Mouse (Mus musculus) lung, adult 18-20 months (tissue): ENCODE measurements at regions not wholly inside any gene's neighbourhood (a gene's known extent, or its start where the extent isn't known, plus 50 kb on each side); places are given as distances from the start of the nearest gene placed in this dataset.

Experiments
- DNase-seq, 2 experiments: peaks; one replicate each; pipeline ENCODE4 v3.0.0; 2022; ENCODE audit warnings: mixed read lengths in 2 of 2

- no peak for DNase-seq
These were observed 60.7 kb downstream of the Ifng start for GRCm38 (mm10) chr10:118501571-118501970.

- DNase-seq: no peak
These were observed 64.0 kb downstream of the Ifng start for GRCm38 (mm10) chr10:118504811-118505210.

GRCm38 (mm10) chr10:118506154-118506553, 65.3 kb downstream of the Ifng start:
- DNase-seq: no peak

- DNase-seq: no peak
These were observed 66.8 kb downstream of the Ifng start for GRCm38 (mm10) chr10:118507630-118508029.

- no peak for DNase-seq
These were observed 76.0 kb downstream of the Ifng start for GRCm38 (mm10) chr10:118516839-118517238.

- DNase-seq: no peak
These were observed 77.1 kb downstream of the Ifng start for GRCm38 (mm10) chr10:118517995-118518394.

- DNase-seq: no peak
These were observed 105.1 kb downstream of the Ifng start for GRCm38 (mm10) chr10:118545966-118546365.

GRCm38 (mm10) chr10:118550201-118550600, 109.4 kb downstream of the Ifng start:
- no peak for DNase-seq

- DNase-seq: no peak
These were observed 118.0 kb downstream of the Ifng start for GRCm38 (mm10) chr10:118558848-118559247.

- peak in 1 of 2 experiments; percentile 5 for DNase-seq
These were observed 123.2 kb downstream of the Ifng start for GRCm38 (mm10) chr10:118564041-118564440.

- no peak for DNase-seq
These were observed 123.9 kb downstream of the Ifng start for GRCm38 (mm10) chr10:118564528-118565268.

- DNase-seq: no peak
These were observed 127.8 kb downstream of the Ifng start for GRCm38 (mm10) chr10:118568617-118569016.

- DNase-seq: no peak
These were observed 128.6 kb downstream of the Ifng start for GRCm38 (mm10) chr10:118569424-118569823.

GRCm38 (mm10) chr10:118573247-118573646, 132.4 kb downstream of the Ifng start:
- no peak for DNase-seq

GRCm38 (mm10) chr10:118575570-118575969, 134.7 kb downstream of the Ifng start:
- DNase-seq: no peak

- DNase-seq: no peak
These were observed 140.5 kb downstream of the Ifng start for GRCm38 (mm10) chr10:118581376-118581775.

- no peak for DNase-seq
These were observed 145.0 kb downstream of the Ifng start for GRCm38 (mm10) chr10:118585821-118586220.

GRCm38 (mm10) chr10:118588198-118588597, 147.4 kb downstream of the Ifng start:
- no peak for DNase-seq

- peak; percentile 62 to 75 for DNase-seq
These were observed 152.0 kb downstream of the Ifng start for GRCm38 (mm10) chr10:118592648-118593368.

- DNase-seq: no peak
These were observed 155.4 kb downstream of the Ifng start for GRCm38 (mm10) chr10:118596206-118596605.

- no peak for DNase-seq
These were observed 157.7 kb downstream of the Ifng start for GRCm38 (mm10) chr10:118598497-118598896.

GRCm38 (mm10) chr10:118599197-118599596, 158.4 kb downstream of the Ifng start:
- no peak for DNase-seq

GRCm38 (mm10) chr10:118599610-118600009, 158.8 kb downstream of the Ifng start:
- no peak for DNase-seq

GRCm38 (mm10) chr10:118602922-118603321, 162.1 kb downstream of the Ifng start:
- no peak for DNase-seq
